Mouse (Mus musculus) brain, embryonic 14.5 days (tissue): ENCODE results near the gene Hsd3b7. TPM values are rescaled to one million over a fixed set of nuclear protein-coding genes. Genes with fewer than 3 reads are reported as not detected.

Source experiments
- DNase-seq: peaks from one replicate; pipeline ENCODE4 v3.0.0-alpha.2; 2011; ENCODE audit warnings: low read depth
- CTCF ChIP-seq: fragments of 200-500 bp; IDR thresholded peaks from 2 replicates; pipeline ENCODE4 v1.5.1; 2012; ENCODE audit warnings: inconsistent platforms, mild to moderate bottlenecking, moderate library complexity, borderline replicate concordance; ENCODE audit not compliant: insufficient read depth, insufficient read length; ENCODE audit errors: extremely low read depth
- POLR2A ChIP-seq: fragments of 200-500 bp; IDR thresholded peaks from 2 replicates; pipeline ENCODE4 v1.6.1; 2012; ENCODE audit warnings: mild to moderate bottlenecking, inconsistent platforms, borderline replicate concordance; ENCODE audit not compliant: poor library complexity, insufficient read depth, insufficient read length, severe bottlenecking; ENCODE audit errors: extremely low read depth
- polyA plus RNA-seq: library from polyadenylated mRNA; depleted of rRNA; stranded (reverse); fragments of >200 nt; gene quantifications from 2 replicates; pipeline ENCODE4 v1.2.3, GENCODE M21; 2012

Gene Hsd3b7
- polyA plus RNA-seq, 1 experiment: 13.8 TPM

DNA sequence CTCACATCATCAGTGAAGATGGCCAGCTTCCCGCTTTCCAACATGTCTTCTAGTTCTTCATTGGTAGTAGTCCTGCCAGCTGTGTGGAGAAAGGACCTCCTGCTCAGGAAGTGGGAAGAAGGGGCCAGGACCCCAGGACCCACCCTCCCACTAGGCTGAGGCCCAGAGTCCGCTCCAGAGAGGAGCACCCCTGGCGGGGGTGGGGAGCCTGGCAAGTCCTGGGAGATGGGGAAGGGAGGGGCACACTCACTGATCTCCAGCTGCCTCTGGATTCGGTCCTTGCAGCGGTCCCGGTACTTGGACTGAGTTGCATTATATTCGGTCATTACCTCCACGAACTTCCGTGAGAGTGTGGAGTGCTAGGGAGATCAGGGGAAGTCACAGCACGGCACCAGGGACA, 10.2 kb downstream of the Hsd3b7 start:
- no peak for TF ChIP-seq CTCF
- no peak for TF ChIP-seq POLR2A

DNA sequence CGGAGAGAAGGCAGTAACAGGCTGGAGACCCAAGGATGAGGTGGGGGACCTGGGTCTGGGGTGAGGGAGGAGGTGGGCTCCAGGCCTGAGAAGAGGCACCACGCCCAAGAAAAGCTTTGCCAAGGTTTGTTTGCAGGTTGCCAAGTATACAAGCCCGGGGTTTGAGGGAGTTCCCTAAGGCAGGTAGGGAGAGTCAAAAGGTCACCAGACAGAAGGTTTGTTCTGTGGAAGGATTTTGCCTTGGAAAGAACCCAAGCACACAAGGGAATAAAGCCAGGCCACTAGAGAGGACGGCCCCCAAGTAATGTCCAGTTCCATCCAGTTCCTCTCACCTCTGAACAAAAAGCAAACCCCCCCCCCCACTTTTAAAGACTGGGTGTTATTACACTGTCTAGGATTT, 10.8 kb downstream of the Hsd3b7 start:
- no peak for DNase-seq
- TF ChIP-seq POLR2A (no peak), CTCF (no peak)

More for the DNA sequence above, 10.2 kb downstream of the Hsd3b7 start:
- no peak for DNase-seq

DNA sequence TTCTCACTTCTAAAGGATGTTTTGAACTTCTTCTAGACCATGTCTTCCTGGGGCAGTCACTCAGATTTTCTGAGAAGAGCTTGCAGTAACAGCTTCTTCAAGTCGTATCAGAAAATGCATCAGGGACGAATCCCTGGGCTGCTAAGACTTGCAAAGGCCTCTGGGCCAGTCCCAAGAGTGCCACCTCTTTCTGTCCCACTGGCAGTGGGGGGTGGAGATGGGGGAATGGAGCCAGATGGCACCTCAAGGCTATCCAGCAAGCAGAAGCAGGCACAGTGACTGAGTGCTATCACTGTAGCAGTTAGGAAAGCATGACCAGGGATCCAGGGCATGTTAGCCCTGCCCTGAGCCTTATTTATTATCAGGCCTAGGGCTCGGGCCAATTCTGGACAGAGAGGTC, 11.9 kb downstream of the Hsd3b7 start:
- no peak for DNase-seq
- TF ChIP-seq CTCF: no peak
- TF ChIP-seq POLR2A: no peak

DNA sequence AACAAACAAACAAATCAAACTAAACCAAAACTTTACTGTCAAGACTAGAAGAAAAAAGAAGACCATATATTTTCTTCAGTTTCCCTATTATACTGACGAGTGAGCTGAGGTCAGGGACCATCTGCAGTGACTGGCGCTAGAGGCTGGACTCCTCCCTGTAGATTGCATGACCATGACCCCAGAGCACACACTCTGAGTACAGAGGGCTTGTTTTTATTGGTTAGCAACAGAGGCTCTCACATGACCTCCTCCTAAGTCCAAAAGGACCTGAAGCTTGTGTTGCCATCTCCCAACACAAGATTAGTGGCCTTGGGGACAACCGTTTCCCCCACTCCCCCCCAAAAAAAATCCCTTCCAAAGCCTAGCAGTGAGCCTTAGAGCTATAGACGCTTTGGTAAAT, 13.4 kb downstream of the Hsd3b7 start:
- no peak for DNase-seq
- TF ChIP-seq CTCF (no peak), POLR2A (no peak)

DNA sequence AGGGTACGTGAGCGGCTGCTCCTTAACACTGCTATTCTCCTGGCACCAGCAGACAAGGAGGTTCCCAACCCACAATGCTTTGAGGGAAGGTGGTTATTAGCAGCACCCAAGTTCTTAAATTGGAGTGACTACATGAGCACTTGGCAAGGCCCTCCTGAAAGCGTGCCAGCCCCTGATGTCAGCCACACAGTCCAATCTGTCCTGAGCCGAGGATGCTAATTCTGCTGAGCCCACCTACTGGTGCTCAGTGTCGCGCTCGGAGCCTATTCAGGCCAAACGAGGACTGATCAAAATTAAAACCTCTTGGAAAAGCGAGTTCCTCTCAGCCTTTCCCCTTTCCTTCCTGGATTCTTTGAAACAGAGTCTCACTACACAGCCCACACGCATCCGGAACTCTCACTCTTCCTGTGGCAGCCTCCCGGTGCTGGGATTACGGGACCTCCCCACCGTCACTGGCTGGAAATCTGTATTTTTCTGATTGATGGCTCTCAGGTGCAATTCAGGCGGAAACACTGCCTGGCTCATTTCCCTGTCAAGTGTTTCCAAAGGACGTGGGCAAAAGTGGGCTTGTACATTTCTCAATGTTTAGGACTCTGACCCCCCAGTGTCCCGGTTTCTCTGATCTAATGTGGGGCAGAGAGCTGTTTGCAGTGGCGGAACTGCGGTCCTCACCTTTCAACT, 14.0 kb downstream of the Hsd3b7 start:
- DNase-seq: peak; percentile 93
- no peak for TF ChIP-seq POLR2A
- no peak for TF ChIP-seq CTCF

DNA sequence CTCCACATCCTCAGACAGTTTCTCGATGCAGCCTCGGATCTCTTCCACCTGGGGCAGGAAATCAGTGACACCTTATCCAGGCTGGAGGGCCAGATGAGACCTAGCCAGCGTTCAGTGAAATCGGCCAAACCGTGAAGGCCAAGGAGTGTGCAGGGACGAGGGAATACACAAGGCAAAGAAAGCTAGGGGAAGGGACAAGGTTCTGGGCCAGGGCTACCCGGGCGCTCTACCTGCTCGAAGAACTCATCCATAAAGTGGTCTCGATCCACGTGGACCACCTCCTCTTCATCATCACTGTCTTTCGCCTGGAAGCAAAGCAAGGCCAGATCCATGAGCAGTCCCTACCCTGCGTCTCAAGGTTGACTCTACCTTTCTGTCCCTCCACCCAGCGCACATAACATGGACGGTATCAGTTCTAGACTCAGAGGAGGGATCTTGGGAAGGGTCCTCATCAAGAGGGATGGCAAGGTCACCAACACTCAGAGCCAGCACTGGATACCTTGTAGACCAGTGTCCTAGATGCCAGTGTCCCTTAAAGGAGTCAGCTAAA, 14.8 kb downstream of the Hsd3b7 start:
- TF ChIP-seq CTCF (no peak), POLR2A (no peak)
- no peak for DNase-seq

DNA sequence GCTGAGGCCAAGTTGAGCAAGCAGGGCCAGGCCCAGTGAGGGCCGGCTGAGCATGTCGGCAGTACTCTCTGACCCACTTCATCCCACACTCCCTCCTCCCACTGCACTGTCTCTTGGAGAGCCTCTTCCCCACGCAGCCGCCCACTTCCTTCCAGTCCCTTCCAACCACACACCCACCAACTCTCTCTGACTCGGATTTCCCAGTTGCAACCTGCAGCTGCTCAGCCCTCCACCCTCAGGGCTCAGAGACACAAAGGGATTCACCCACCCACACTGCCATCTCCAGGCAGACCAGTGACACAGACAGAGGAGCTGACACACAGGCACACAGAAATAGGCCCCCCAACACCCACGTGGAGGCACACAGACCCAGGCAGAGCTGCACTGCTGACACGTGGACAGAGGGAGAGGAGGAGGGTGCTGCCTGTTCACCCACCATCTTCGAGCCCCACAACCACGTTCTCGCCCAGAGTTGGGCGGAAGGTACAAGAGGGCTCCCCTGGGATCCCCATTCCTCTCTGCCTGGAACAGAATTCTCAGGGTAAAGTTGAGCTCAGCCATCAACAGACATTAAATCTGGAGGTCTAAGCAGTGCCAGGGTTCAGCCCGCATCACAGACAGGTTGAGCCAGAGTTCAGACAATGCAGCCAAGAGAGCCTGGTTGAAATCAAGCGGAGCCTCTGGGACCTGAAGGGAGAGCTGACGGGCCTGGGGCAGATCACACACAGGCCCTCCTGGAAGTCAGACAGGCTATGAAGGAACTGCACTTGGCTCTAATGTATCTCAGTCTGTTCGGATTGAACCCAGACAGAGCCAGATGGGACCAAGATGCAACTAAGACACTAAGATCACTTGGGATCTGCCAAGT, 15.8 kb downstream of the Hsd3b7 start:
- no peak for DNase-seq
- TF ChIP-seq POLR2A (no peak), CTCF (no peak)

DNA sequence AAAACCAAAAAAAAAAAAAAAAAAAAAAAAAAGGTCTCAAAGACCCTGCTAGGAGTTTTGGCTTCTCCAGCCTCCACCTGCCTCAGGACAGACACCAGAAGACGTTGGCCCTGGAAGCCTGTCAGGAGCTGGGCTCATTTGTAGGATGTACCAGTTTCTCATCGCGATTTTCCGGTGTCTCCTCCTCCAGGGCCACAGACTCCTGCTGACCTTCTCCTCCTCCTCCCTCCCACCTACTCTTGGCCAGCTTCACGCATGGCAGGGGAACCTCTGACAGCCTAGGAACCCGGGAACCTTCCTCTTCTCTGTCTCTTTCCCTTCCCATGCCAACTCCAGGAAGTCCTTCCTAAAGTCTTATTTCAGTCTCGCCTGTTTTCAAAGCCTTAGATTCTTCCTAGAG, 16.6 kb downstream of the Hsd3b7 start:
- TF ChIP-seq POLR2A (no peak), CTCF (no peak)
- DNase-seq: no peak

DNA sequence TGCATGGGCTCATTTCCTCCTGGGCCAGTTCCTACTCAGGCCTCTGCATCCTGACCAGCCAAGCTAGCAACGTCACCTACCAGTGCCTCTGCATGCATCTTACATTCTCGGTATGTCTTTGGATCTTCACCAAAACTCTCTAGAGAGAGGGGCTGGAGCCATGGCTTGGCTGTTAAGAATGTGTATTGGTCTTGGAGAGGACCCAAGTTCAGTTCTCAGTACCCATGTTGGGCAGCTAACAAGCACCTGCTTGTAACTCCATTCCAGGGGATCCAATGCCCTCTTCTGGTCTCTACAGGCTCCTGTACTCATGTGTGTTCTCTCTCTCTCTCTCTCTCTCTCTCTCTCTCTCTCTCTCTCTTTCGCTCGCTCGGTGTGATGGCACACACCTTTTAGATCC, 17.4 kb downstream of the Hsd3b7 start:
- TF ChIP-seq CTCF (no peak), POLR2A (no peak)
- no peak for DNase-seq

DNA sequence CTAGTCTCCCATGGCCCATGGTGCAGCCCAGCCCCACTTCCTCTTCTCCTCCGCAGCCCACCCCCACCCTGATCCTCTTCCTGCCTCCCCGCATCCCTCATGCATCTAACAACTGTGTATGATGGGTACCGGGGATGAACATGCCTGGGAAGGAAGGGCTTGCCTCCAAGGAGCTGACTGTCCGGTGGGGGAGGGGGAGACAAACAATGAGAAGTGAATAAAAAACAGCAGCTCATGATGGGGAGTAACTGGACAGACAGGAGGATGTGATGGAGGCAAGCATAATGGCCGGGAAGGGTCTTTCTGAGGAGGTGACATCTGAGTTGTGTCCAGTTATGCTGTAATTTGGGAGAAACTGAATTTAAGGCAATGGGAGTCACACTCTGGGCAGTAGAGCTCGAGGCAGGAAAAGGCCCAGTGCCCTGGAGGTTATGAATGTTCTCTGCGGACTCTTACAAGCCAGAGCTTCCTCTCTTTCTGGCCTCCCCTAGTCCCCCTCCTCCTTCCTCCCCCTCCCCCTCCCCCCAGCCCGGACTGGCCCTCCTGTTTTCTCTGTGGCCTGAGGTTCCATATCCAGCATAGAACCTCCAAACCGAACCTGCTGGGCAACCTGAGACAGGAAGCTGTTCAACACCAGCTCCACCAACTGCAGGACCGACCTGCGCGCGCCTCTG, 20.6 kb downstream of the Hsd3b7 start:
- DNase-seq: no peak
- TF ChIP-seq POLR2A (no peak), CTCF (no peak)

DNA sequence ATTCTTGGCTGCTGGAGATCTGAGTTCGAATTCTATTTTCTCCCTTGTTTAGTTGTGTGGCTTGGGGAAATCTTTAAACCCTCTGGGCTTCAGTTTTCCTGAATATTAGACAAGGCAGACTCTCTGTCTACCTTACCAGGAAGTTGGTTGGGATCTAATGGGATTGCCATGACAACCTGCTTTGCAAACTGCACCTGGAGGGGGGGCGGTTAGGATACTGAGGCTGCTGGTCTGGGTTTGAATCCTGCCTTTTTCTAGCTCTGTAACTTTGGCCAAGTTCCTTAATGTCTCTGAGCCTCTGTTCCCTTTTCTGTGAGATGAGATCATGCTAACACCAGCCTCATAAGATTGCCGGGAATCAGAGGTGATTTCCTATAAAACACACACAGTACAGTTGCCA, 22.1 kb downstream of the Hsd3b7 start:
- TF ChIP-seq CTCF: no peak
- TF ChIP-seq POLR2A: no peak
- no peak for DNase-seq
